Mouse (Mus musculus): ENCODE data around the gene Gnai2. TPM values are rescaled to one million over a fixed set of nuclear protein-coding genes. Genes with fewer than 3 reads are reported as not detected.
"Not testable (repeated sequence)": the region's sequence is repeated elsewhere in the genome, so short reads cannot be mapped to it uniquely, and the experiment has no call there.

The Gnai2 gene
- total RNA-seq, 4 experiments from 2014 or later: 239 to 252 (median 247) TPM

DNA sequence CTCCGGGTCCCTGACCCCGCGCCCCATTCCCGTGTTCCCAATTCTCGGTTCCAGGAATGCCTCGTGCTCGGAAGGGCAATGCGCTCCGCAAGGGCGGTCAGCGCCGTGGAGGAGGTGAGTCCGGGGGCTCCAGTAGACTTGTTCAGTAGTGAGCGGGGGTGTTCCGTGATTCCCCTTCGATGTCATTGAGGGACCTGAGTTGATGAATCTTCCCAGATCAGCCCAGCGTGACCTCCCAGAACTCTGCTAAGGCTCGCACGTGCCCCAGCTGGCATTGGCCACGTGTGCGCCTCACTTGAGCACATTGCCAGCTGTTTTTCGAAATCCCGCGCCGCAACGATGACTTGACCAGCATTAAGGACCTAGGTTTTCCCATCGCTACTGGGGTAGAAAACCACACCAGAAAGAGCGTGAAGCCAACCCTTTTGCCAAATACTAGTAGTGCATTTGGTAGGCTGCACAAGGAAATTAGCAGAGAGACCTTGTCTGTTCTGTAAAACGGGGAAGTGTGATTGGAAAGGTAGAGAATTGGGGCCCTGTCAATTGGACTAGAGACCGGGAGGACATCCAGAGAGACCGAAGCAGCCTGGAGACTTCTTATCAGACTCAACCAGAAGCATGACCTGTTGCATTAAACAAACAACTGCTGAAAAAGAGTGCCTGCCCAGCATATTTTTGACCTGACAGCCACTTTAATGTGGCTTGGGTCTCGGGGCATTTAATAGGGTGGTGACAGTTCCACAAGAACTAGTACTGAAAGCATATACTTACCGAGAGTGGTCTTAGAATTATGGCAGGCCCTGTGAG, 47.1 kb downstream of the Gnai2 start:
- DNase-seq (ENCODE audit: low spot score in 2 of 2): no peak

DNA sequence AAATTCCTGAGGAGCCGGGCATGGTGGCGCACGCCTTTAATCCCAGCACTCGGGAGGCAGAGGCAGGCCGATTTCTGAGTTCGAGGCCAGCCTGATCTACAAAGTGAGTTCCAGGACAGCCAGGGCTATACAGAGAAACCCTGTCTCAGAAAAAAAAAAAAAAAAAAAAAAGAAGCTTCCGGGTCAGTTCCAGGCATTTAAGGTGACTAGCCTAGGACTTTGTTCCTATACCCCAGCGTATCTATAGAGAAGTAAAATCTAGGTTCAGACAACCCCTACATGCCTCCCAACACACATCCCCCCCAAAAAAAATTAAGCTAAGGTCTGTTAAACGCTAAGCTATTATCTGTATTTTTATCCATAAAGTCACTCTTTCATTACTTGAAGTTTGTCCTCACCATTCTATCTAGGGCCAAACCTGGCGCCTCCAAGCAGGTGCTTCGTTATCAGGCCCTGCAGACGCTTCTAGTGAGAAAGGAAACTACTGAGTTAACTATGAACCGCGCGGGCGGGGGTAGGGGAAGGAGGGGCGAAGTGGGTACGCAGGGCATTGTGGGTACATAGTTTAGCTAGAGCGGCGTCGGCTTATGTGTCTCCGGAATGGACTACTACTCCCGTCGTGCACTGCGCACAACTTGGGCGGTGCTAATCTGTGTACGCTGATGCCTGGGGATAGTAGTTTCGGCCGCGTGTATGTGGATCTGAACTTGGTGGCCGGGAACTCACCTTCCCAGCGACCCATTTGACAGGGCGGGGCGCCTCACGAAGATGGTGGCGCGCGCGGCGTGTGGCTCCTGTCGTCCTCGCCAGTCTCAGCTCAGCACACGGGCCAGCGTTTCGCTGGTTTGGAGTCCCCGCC, 48.0 kb downstream of the Gnai2 start, which contains the start of gene Ifrd2:
TSS of gene Ifrd2 (plus strand) at position 669 of the 859 bp plus-strand sequence.
- peak; percentile 91 to 99 for DNase-seq (ENCODE audit: low spot score in 2 of 2)

DNA sequence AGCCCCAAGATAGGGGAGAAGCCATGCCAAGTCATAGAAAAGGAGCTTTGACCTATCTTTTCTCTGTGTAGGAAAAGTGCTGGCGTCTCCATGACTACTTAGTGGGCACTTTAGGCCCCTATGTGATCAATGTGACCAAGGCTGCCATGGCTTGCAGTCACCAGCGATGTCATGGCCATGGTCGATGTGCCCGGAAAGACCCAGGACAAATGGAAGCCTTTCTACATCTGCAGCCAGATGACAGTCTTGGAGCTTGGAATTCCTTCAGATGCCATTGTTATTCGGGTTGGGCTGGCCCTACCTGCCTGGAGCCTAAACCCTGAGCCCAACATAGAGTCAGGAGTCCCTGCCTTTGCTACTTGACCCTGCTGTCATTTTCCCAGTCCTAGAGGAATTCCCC, 48.7 kb downstream of the Gnai2 start:
- no peak for DNase-seq (ENCODE audit: low spot score in 2 of 2)

DNA sequence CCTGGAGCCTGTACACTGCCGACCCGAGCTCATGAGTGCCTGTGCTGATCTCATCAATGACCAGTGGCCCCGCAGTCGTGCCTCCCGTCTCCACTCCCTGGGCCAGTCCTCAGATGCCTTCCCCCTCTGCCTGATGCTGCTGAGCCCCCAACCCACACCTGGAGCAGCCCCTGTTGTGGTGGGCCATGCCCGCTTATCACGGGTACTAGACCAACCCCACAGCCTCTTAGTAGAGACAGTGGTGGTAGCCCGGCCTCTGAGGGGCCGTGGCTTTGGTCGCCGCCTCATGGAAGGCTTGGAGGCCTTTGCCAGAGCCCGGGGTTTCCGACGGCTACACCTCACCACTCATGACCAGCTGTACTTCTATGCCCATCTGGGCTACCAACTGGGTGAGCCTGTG, 52.0 kb downstream of the Gnai2 start:
- no peak for DNase-seq (ENCODE audit: low spot score in 2 of 2)

DNA sequence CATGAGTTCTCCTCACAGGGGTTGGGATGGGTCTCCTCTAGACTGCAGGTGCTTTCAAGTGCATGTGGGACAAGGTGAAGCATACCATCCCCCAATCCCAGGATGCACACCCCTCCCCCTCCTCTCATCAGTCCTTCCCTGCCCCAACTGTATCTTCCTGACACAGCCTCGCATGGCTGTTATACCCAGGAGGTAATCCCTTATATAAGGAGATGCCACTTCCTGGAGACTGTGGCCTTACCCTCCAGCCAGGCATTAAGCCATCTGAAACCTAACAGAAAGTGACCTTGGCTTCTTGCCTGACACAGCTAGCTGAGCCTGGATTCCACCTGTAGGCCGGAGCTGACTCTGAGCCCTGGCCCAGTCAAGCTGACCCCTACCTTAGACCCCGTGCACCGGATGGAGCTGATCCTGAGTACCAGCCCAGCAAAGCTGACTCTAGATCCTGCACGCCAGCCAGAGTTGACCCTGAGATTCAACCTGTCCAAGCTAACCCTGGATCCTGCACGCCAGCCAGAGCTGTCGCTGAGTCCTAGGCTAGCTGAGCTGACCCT, 52.6 kb downstream of the Gnai2 start:
- DNase-seq (ENCODE audit: low spot score in 2 of 2): no peak

DNA sequence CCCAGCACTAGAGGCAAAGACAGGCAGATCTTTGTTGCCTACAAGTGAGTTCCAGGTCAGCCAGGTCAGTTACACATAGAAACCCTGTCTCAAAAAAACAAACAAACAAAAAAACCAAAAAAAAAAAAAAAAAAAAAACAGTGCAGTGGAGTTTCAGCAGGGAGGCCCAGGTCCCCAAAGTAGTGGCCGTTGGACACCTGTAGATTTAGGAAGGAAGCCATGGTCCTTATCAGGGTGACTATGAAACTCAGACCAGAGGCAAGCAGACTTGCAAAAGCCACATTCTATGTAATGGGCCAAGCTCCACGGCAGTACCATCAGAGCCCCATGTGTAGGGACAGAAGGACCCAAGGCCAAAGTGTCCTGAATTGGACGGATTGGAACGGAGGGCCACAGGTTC, 53.6 kb downstream of the Gnai2 start:
- no peak for DNase-seq (ENCODE audit: low spot score in 2 of 2)

DNA sequence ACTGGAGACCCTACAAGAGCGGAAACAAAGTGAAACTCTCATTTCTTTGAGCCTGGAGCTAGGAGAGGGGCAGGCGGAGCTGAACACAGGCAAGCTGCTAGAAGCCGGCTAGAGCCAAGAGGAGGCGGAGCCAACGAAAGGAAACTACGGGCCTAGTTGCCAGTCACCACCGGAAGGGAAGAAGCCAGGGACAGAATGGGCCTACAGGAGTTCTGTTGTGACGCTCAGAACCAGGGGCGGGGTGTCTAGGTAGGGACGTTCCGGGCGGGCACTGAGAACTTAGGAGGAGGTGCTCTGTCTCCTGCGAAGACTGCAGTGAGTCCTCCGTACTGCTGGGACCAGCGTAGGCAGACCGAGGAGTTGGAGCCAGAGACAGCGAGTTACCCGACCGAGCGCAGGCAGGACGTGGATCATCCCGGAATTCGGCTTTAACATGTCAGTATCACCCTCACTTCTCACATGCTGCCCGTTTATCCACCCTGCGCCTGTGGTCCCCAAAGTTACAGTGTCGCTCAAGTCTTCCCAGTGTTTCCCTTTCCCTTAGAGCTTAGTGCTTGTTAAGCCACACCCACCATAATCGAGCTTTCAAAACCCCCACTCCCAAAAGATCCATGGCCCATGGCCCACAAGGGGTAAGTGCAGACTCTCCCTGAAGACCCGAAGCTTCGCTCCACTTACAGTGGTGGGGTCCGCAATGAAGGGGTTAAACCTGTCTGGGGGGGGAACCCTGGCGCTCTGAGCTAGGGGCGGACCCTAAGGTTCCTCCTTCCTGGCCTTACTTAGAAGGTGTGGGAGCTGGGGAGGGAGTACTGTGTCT, 54.5 kb downstream of the Gnai2 start, which contains the start of gene Hyal3:
TSS of gene Hyal3 (plus strand) at position 318 of the 817 bp plus-strand sequence.
- DNase-seq (ENCODE audit: low spot score in 2 of 2): peak; percentile 70 to 88

DNA sequence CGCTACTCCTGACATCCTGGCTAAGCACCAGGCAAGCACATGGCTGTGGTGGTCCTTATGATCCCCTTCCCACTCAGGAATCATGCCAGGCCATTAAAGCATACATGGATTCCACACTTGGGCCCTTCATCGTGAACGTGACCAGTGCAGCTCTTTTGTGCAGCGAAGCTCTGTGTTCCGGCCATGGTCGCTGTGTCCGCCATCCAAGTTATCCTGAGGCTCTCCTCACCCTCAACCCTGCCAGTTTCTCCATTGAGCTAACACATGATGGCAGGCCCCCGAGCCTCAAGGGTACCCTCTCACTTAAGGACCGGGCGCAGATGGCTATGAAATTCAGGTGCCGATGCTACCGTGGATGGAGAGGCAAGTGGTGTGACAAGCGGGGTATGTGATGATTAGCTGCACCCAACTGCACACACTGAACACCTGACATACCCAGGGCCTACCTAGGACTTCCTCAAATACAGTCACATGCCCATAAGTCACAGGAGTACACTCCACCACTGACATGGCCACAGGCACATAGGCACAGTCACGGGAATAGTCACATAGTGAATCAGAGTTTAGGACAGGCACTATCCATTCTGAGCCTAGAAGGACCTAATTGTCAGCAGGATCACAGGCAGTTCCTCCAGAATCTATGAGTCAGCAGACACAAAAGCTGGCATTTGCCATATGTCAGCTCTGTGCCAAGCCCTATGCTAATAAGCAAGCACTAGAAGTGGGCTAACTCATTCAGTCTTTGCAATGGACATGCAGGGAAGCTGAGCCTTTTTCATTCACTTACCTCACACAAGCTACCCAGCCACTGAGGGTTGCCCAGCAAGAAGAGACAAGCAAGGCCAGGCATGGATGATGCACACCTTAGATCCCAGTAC, 55.9 kb downstream of the Gnai2 start:
- no peak for DNase-seq (ENCODE audit: low spot score in 2 of 2)

DNA sequence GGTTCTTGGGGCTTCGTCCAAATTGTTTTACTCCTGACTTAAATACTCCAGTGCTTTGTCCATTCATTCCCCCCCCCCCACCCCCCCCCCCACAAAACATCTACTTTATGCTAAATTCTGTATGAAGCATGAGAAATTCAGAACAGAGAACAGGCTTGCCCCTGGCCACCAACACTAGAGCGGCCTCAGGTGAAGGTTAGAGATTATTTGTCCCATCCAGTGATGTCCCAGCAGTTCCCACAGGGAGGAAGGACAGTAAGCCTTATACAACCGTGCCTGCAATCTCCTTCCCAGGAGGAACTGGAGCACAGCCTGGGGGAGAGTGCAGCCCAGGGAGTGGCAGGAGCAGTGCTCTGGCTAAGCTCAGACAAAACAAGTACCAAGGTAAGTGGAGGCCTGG, 56.6 kb downstream of the Gnai2 start, which contains the start of gene Naa80:
TSS of gene Naa80 (plus strand) at position 301 of the 400 bp plus-strand sequence.
- no peak for DNase-seq (ENCODE audit: low spot score in 2 of 2)

DNA sequence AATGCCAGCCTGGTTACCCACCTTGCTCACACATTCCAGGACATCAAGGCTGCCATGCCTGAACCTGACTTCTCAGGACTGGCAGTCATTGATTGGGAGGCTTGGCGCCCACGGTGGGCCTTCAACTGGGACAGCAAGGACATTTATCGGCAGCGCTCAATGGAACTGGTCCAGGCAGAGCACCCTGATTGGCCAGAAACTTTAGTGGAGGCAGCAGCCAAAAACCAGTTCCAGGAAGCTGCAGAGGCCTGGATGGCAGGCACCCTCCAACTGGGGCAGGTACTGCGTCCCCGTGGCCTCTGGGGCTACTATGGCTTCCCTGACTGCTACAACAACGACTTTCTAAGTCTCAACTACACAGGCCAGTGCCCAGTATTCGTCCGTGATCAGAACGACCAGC, 57.3 kb downstream of the Gnai2 start:
- no peak for DNase-seq (ENCODE audit: low spot score in 2 of 2)

DNA sequence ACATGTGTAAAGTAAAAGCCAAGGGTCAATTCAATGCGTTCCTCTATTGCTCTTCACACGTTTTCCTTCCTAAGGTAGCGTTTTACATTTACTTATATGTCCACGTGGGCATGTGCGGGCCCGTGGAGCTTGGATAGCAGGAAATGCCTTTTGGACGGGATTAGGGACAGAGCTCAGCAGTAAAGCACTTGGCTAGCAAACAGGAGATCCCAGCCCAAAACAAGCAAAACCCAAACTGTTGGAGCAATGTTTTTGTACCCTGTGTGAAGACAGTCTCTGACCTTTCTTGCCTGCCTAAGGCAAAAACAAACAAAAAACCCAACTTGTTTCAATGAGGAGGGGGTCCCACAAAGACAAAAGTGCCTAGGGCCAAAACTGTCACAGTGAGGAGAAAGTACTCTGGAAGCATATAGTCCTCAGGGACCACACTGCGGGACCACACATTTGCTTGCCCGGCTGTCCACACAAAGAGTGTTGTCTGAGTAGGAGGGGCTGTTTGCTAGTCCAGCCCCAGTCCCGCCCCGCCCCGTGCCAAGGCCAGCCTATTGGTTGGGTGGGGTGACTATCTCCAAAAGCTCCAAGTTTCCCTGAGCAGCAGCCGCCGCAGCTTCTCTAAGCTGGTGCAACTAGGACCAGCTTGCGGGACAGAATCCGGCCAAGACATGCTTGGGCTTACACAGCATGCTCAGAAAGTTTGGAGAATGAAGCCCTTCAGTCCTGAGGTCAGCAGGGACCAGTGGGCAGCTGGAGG, 58.6 kb downstream of the Gnai2 start, which contains the start of gene Hyal1:
TSS of gene Hyal1 (plus strand) at position 571 of the 751 bp plus-strand sequence.
- no peak for DNase-seq (ENCODE audit: low spot score in 2 of 2)

DNA sequence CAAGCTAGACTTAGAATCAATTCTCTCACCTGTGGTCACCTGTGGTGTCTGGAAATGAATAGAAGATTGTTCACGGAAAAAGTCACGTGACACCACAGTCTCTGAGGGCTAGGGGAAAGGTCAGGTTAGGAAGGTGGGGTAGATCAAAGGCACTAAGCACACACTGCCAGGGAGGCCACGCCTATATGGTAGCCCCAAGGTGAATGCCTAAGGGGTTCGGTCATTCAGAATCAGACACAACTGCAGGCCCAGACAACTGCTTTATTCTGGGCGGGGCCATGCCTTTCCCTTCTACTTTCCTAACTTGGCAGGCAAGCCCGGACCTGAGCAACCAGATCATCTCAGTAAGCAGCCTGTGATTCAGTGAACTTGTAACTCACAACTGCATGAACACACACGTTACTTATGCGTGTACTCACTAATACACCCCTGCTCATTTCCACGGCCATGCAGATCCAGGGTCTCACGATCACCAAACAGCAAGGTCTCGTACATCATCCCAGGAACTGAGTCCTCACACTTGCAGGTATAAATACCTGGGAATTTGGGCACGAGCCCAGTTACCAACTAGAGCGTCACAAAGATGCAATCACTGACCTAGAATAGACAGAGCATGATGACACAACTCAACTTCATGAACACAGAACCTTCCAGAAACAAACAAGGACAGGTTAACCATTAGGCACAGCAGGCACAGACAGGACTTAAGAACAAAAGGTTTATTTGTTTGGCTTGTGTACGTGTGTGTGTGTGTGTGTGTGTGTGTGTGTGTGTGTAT, 59.4 kb downstream of the Gnai2 start:
- no peak for DNase-seq (ENCODE audit: low spot score in 2 of 2)

DNA sequence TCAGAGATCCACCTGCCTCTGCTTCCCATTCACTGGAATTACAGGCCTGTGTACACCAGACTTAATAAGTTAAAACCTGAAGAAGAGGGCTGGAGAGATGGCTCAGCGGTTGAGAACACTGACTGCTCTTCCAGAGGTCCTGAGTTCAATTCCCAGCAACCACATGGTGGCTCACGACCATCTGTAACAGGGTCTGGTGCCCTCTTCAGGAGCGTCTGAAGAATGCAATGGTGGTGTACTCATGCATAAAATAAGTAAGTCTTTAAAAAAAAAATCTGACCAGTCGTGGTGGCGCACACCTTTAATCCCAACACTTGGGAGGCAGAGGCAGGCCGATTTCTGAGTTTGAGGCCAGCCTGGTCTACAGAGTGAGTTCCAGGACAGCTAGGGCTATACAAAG, 61.4 kb downstream of the Gnai2 start:
- not testable (repeated sequence) for DNase-seq (ENCODE audit: low spot score in 2 of 2)

DNA sequence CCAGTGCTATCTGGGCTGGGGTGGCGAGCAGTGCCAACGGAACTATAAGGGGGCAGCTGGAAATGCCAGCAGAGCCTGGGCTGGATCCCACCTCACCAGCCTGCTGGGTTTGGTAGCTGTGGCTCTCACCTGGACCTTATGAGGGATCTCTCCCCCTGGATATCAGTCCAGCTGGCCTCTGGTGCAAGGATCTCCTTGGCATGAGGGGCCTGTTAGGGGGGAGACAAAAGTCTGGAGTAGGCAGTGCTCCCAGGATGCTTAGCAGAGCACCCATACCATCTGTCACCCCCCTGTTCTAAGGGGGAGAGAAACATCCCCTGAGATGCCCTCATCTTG, 62.9 kb downstream of the Gnai2 start:
- no peak for DNase-seq (ENCODE audit: low spot score in 2 of 2)

DNA sequence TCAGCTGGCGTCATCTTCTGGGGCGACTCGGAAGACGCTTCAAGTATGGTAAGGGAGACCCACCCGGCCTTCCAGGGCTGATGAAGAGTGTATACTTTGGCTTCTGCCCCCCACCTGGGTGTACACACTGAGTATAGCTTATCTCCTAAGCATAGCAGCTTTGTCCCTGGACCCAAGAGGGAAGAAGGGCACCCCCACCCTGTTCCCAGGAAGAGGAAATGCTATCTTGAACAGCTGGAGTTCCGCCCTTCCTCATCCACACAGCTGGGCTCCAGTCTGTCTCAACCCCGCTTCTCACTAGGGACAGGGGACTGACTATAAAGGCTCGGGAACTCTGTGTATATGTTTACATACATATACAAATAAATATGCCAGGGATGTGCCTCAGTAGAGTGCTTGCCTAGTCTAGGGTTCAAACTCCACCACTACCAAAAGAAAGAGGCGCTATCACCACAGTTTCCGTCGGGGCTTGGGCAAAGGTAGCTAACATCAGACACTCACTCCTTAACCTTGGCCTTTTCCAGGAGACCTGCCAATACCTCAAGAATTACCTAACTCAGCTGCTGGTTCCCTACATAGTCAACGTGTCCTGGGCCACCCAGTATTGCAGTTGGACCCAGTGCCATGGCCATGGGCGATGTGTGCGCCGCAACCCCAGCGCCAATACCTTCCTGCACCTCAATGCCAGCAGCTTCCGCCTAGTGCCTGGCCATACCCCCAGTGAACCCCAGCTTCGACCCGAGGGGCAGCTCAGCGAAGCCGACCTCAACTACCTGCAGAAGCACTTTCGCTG, 63.4 kb downstream of the Gnai2 start:
- DNase-seq (ENCODE audit: low spot score in 2 of 2): no peak

DNA sequence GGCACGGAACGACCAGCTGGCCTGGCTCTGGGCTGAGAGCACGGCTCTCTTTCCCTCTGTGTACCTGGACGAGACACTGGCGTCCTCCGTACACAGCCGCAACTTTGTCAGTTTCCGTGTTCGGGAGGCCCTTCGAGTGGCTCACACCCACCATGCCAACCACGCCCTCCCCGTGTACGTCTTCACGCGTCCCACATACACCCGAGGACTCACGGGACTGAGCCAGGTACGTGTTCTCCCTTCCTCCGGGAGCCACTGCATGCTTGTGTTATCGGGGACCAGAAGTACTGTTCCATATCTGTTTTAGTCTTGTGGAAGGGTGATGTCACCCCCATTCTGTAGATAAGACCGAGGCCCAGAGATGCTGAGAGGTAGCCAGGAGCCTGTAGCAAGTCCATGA, 64.3 kb downstream of the Gnai2 start:
- DNase-seq (ENCODE audit: low spot score in 2 of 2): no peak

DNA sequence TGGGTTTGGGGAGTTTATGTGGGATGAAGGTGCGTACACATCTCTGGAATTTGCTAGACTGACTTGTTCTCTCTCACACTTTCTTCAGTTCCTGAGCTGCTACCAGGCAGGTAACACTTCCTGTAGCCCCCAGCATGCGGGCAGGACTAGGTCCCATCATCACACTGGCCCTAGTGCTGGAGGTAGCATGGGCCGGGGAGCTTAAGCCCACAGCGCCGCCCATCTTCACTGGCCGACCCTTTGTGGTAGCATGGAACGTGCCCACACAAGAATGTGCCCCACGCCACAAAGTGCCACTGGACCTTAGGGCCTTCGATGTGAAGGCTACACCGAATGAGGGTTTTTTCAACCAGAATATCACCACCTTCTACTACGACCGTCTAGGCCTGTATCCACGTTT, 65.2 kb downstream of the Gnai2 start:
- no peak for DNase-seq (ENCODE audit: low spot score in 2 of 2)

DNA sequence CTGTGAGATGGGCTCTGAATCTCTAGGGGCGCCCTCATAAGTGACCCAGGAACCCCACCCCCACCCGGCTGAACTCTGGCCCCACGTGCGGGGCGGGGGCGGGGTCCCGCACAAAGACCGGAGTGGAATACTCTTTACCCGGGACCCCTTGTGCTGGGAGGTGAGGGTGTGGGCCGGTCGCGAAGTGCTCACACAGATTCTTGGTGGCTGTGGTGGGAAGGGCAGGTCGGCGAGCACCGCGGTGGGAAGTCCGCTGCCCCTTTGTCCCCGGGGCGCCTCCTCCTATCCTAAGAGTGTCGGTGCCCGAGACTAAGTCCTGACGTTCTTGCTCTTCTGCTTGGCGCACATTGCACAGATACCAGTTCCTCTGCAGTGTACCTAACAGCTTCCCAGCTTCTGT, 65.9 kb downstream of the Gnai2 start:
- DNase-seq (ENCODE audit: low spot score in 2 of 2): no peak
